Mouse (Mus musculus) ES-Bruce4 (cell line): ENCODE data around the gene Klhl26. TPM values are rescaled to one million over a fixed set of nuclear protein-coding genes. Genes with fewer than 3 reads are reported as not detected.

Source experiments
- H3K27ac ChIP-seq: 2 replicates; pipeline ENCODE4 v1.5.1; 2012; ENCODE audit warnings: low read length, inconsistent platforms; ENCODE audit not compliant: insufficient read depth
- H3K27me3 ChIP-seq: 2 replicates; pipeline ENCODE4 v1.6.1; 2012; ENCODE audit warnings: mild to moderate bottlenecking, low read length, inconsistent platforms; ENCODE audit not compliant: control insufficient read depth, poor library complexity, insufficient read depth, severe bottlenecking
- H3K36me3 ChIP-seq: 2 replicates; pipeline ENCODE4 v1.6.1; 2012; ENCODE audit warnings: inconsistent platforms, mild to moderate bottlenecking, low read length, moderate library complexity; ENCODE audit not compliant: control insufficient read depth, poor library complexity, insufficient read depth, severe bottlenecking
- H3K4me1 ChIP-seq: one replicate; pipeline ENCODE4 v1.8.1; 2011; ENCODE audit warnings: low read length; ENCODE audit not compliant: control insufficient read depth, insufficient read depth
- H3K4me3 ChIP-seq: 2 replicates; pipeline ENCODE4 v1.5.1; 2011; ENCODE audit warnings: low read depth, mild to moderate bottlenecking, low read length
- H3K9ac ChIP-seq: 2 replicates; pipeline ENCODE4 v1.6.1; 2012; ENCODE audit warnings: low read depth, mild to moderate bottlenecking, inconsistent platforms; ENCODE audit not compliant: poor library complexity, severe bottlenecking
- H3K9me3 ChIP-seq: replicated peaks from 2 replicates; pipeline ENCODE4 v1.6.1; 2012; ENCODE audit warnings: mild to moderate bottlenecking, low read length, inconsistent platforms; ENCODE audit not compliant: control insufficient read depth, poor library complexity, insufficient read depth, severe bottlenecking
- CTCF ChIP-seq: IDR thresholded peaks from one replicate; pipeline ENCODE4 v1.8.1; 2011; ENCODE audit warnings: low read depth, low read length
- EP300 ChIP-seq: IDR thresholded peaks from 2 replicates; pipeline ENCODE4 v1.6.1; 2011; ENCODE audit warnings: low read depth, low read length; ENCODE audit not compliant: insufficient read depth
- POLR2A ChIP-seq: IDR thresholded peaks from one replicate; pipeline ENCODE4 v1.8.1; 2011; ENCODE audit warnings: low read length; ENCODE audit not compliant: insufficient read depth
- polyA plus RNA-seq: library from polyadenylated mRNA; stranded (reverse); fragments of >200 nt; gene quantifications from 2 replicates; pipeline ENCODE4 v1.2.4, GENCODE M21; 2011; ENCODE audit warnings: low read depth; ENCODE audit not compliant: missing spikeins, insufficient read depth, insufficient read length

The Klhl26 gene
- polyA plus RNA-seq, 1 experiment: 27.4 TPM

DNA sequence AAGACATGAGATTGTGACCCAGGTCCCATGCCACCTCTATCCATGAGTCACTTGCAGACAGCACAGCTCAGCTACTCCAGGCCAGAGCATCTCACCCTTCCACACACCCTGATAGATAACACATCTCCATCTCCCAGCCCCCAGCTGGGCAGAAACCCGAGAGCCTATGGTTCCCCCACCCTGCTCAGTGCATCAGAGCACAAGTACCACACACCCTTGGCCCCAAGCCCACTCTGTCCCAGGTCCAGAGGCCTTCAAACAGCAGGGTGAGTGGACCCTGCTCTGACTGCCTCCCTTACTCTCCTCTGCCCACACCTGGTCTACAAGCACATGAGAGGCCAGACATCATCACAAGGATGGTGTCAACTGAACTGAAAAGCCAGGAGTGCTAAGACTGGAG is 8.9 kb downstream of the Klhl26 start:
- TF ChIP-seq EP300 (no peak), POLR2A (no peak)
- no peak overlapping the region for H3K9ac ChIP-seq
- H3K4me3 ChIP-seq: no peak overlapping the region
- H3K9me3 ChIP-seq: no peaks in the 10 kb centered on the region
- H3K4me1 ChIP-seq: no peaks in the 10 kb centered on the region
- no peak overlapping the region for H3K27ac ChIP-seq
- no peaks in the 10 kb centered on the region for H3K36me3 ChIP-seq
- H3K27me3 ChIP-seq: no peaks in the 10 kb centered on the region

DNA sequence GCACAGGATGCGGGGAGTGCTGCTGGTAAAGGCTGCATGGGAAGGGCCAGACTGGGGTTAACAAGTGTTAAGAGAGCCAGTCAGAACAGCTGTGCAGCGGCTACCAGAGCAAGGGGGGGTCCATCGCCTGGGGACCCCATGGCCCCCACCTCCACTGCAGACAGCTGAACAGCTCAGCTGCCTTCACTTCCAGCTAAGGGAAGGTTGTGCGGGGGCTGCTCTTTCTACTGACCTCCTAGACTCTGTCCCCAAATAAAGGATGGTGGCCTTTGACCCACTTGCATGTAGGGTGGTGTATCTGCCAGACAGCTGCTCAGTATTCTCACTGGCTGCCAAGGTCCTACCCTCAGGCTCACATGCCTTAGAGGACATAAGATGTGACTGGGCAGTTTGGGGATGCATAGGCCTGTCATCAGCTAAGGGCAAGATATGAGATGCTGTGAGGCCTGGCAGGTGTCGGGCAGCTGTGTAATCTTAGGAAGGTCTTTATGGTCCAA is 9.5 kb downstream of the Klhl26 start:
- Histone ChIP-seq H3K27me3 (no peaks in the 10 kb centered on the region), H3K27ac (no peak overlapping the region), H3K4me1 (no peaks in the 10 kb centered on the region), H3K9ac (no peak overlapping the region), H3K36me3 (no peaks in the 10 kb centered on the region), H3K4me3 (no peak overlapping the region), H3K9me3 (no peaks in the 10 kb centered on the region)
- TF ChIP-seq CTCF (no peak), EP300 (no peak), POLR2A (no peak)

- Histone ChIP-seq H3K36me3 (no peaks in the 10 kb centered on the region), H3K9ac (no peak overlapping the region), H3K4me1 (no peaks in the 10 kb centered on the region), H3K27me3 (no peaks in the 10 kb centered on the region), H3K27ac (no peak overlapping the region), H3K9me3 (no peaks in the 10 kb centered on the region), H3K4me3 (no peak overlapping the region)
- TF ChIP-seq CTCF (no peak), EP300 (no peak), POLR2A (no peak)
Measured at GRCm38 (mm10) chr8:70466771-70467170, 10.0 kb downstream of the Klhl26 start.

DNA sequence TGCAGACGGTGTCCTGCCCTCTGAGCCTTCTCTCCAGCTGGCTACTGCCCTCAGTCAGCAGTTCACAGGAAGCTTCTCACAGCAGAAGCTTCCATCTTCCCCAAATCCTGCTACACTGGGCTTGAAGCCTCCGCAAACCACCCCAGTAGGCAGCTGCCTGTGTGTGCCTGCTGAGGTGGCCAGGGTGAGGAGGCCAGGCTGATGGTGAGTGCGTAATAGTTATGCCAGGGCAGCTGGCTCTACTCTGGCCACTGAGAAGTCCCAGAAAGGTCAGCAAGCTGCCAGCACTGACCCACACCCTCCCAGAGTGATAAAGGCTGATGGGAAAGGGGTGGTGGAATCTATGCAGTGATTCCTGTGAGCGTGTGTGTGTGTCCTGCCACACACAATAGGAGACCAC is 10.5 kb downstream of the Klhl26 start:
- Histone ChIP-seq H3K9ac (no peak overlapping the region), H3K27ac (no peak overlapping the region)

GRCm38 (mm10) chr8:70465701-70466100 is 11.1 kb downstream of the Klhl26 start:
- Histone ChIP-seq H3K27me3 (no peaks in the 10 kb centered on the region), H3K27ac (no peak overlapping the region), H3K9me3 (no peaks in the 10 kb centered on the region), H3K9ac (no peak overlapping the region), H3K4me1 (no peaks in the 10 kb centered on the region), H3K4me3 (no peak overlapping the region), H3K36me3 (no peaks in the 10 kb centered on the region)
- no peak for TF ChIP-seq CTCF
- TF ChIP-seq POLR2A: no peak
- no peak for TF ChIP-seq EP300

More for the DNA sequence above, 10.5 kb downstream of the Klhl26 start:
- no peaks in the 10 kb centered on the region for H3K9me3 ChIP-seq
- no peaks in the 10 kb centered on the region for H3K27me3 ChIP-seq
- no peaks in the 10 kb centered on the region for H3K36me3 ChIP-seq
- TF ChIP-seq EP300: no peak
- no peak for TF ChIP-seq POLR2A
- TF ChIP-seq CTCF: no peak
- no peaks in the 10 kb centered on the region for H3K4me1 ChIP-seq
- H3K4me3 ChIP-seq: no peak overlapping the region

GRCm38 (mm10) chr8:70464162-70464561 is 12.6 kb downstream of the Klhl26 start:
- H3K9ac ChIP-seq: no peak overlapping the region
- H3K27ac ChIP-seq: no peak overlapping the region
- H3K9me3 ChIP-seq: no peaks in the 10 kb centered on the region
- H3K4me1 ChIP-seq: no peaks in the 10 kb centered on the region
- no peak for TF ChIP-seq CTCF
- no peak for TF ChIP-seq EP300
- TF ChIP-seq POLR2A: no peak
- H3K4me3 ChIP-seq: no peak overlapping the region
- H3K27me3 ChIP-seq: no peaks in the 10 kb centered on the region
- H3K36me3 ChIP-seq: no peaks in the 10 kb centered on the region
